Mouse (Mus musculus) E14TG2a.4 (cell line): ENCODE data around the gene Flcn.

ENCODE experiments used
- CTCF ChIP-seq: conservative IDR thresholded peaks from 2 replicates; pipeline ENCODE4 v1.5.1; 2014; ENCODE audit warnings: low read length
- POU5F1 ChIP-seq: IDR thresholded peaks from 2 replicates; pipeline ENCODE4 v1.6.1; 2014; ENCODE audit warnings: low read length, borderline replicate concordance

GRCm38 (mm10) chr11:59775435-59776148 lies 34.2 kb downstream of the Flcn start:
- TF ChIP-seq POU5F1: no peak
- no peak for TF ChIP-seq CTCF
